Mouse (Mus musculus) limb, embryonic 10.5 days (tissue): ENCODE results near the gene Olfr699. TPM values are rescaled to one million over a fixed set of nuclear protein-coding genes. Genes with fewer than 3 reads are reported as not detected.
"Not testable (repeated sequence)": the region's sequence is repeated elsewhere in the genome, so short reads cannot be mapped to it uniquely, and the experiment has no call there.

Experiments used
- DNase-seq: peaks from one replicate; pipeline ENCODE4 v3.0.0-alpha.2; 2017; ENCODE audit warnings: low spot score
- H3K27ac ChIP-seq: fragments of 300-500 bp; sonication (generic); 2 replicates; pipeline ENCODE4 v1.5.1; 2016; ENCODE audit warnings: mild to moderate bottlenecking
- H3K27me3 ChIP-seq: fragments of 300-500 bp; sonication (generic); 2 replicates; pipeline ENCODE4 v1.6.1; 2016; ENCODE audit warnings: low read depth, mild to moderate bottlenecking; ENCODE audit not compliant: poor library complexity, severe bottlenecking
- H3K36me3 ChIP-seq: fragments of 300-500 bp; sonication (generic); 2 replicates; pipeline ENCODE4 v1.6.1; 2016; ENCODE audit warnings: mild to moderate bottlenecking, moderate library complexity
- H3K4me1 ChIP-seq: fragments of 300-500 bp; sonication (generic); 2 replicates; pipeline ENCODE4 v1.6.1; 2016
- H3K4me3 ChIP-seq: fragments of 300-500 bp; sonication (generic); 2 replicates; pipeline ENCODE4 v1.5.1; 2016; ENCODE audit warnings: mild to moderate bottlenecking, moderate library complexity
- H3K9me3 ChIP-seq: fragments of 300-500 bp; sonication (generic); replicated peaks from 2 replicates; pipeline ENCODE4 v1.6.1; 2016; ENCODE audit warnings: mild to moderate bottlenecking
- WGBS: fragments of 180-500 bp; shearing (Covaris S2); methylation state at CpG from one replicate; pipeline ENCODE4 v1.1.7; 2016; 5-methylcytosine and 5-hydroxymethylcytosine counted together
- polyA plus RNA-seq: library from polyadenylated mRNA; unstranded; fragments of >200 nt; fragmentation: Nextera tagmentation; extraction: Ambion mirVana; gene quantifications from 2 replicates; pipeline ENCODE4 v1.2.1, GENCODE M21; 2016

Olfr699 gene
- not detected in 2 replicates for polyA plus RNA-seq

GRCm38 (mm10) chr7:106793098-106793497, at the start of gene Olfr699:
Gene Olfr699, minus strand, starts transcription at chr7:106793198.
- Histone ChIP-seq H3K27ac (no peak within 1 kb of the TSS), H3K4me3 (no peak within 1 kb of the TSS), H3K36me3 (no peaks in the 10 kb centered on the region), H3K4me1 (no peaks in the 10 kb centered on the region), H3K27me3 (no peaks in the 10 kb centered on the region), H3K9me3 (no peaks in the 10 kb centered on the region)
- 93% methylated on average over 1 of the region's 1 CpGs for WGBS
- no peak for DNase-seq

- H3K4me3 ChIP-seq, result no peak within 1 kb of the TSS
- no peaks in the 10 kb centered on the region for H3K9me3 ChIP-seq
- no peak for DNase-seq
- H3K27me3 ChIP-seq, result no peaks in the 10 kb centered on the region
- no peaks in the 10 kb centered on the region for H3K36me3 ChIP-seq
- H3K4me1 ChIP-seq, result no peaks in the 10 kb centered on the region
- H3K27ac ChIP-seq, result no peak within 1 kb of the TSS
Observed at GRCm38 (mm10) chr7:106833793-106834192, 40.8 kb upstream of the Olfr699 start, which contains the start of gene Olfr702. Gene Olfr702, minus strand, starts transcription at chr7:106833893.

GRCm38 (mm10) chr7:106818414-106818813, 25.4 kb upstream of the Olfr699 start:
- Histone ChIP-seq H3K4me3 (no peak overlapping the region), H3K36me3 (no peaks in the 10 kb centered on the region), H3K9me3 (no peaks in the 10 kb centered on the region), H3K4me1 (no peaks in the 10 kb centered on the region), H3K27me3 (no peaks in the 10 kb centered on the region), H3K27ac (no peak overlapping the region)
- DNase-seq, result no peak

- Histone ChIP-seq H3K4me1 (no peaks in the 10 kb centered on the region), H3K27ac (no peak overlapping the region), H3K9me3 (no peaks in the 10 kb centered on the region), H3K27me3 (no peaks in the 10 kb centered on the region), H3K4me3 (no peak overlapping the region), H3K36me3 (no peaks in the 10 kb centered on the region)
- 64% methylated on average over 2 of the region's 2 CpGs for WGBS
- DNase-seq, result no peak
Observed at GRCm38 (mm10) chr7:106815775-106816174, 22.8 kb upstream of the Olfr699 start.

GRCm38 (mm10) chr7:106813829-106814228, 20.8 kb upstream of the Olfr699 start, which contains the start of gene Olfr701:
Gene Olfr701, plus strand, starts transcription at chr7:106814129.
- no peak for DNase-seq
- WGBS, result 79% methylated on average over 2 of the region's 2 CpGs
- no peaks in the 10 kb centered on the region for H3K9me3 ChIP-seq

GRCm38 (mm10) chr7:106808734-106809133, 15.7 kb upstream of the Olfr699 start, which contains the start of gene Olfr700:
Gene Olfr700, minus strand, starts transcription at chr7:106808834.
- Histone ChIP-seq H3K36me3 (no peaks in the 10 kb centered on the region), H3K27ac (no peak within 1 kb of the TSS), H3K27me3 (no peaks in the 10 kb centered on the region), H3K9me3 (no peaks in the 10 kb centered on the region), H3K4me3 (no peak within 1 kb of the TSS), H3K4me1 (no peaks in the 10 kb centered on the region)
- no peak for DNase-seq
- 82% methylated on average over 1 of the region's 1 CpGs for WGBS

More at GRCm38 (mm10) chr7:106813829-106814228, 20.8 kb upstream of the Olfr699 start, which contains the start of gene Olfr701:
- Histone ChIP-seq H3K36me3 (no peaks in the 10 kb centered on the region), H3K27me3 (no peaks in the 10 kb centered on the region), H3K4me1 (no peaks in the 10 kb centered on the region), H3K27ac (no peak within 1 kb of the TSS), H3K4me3 (no peak within 1 kb of the TSS)

GRCm38 (mm10) chr7:106788330-106788729, 4.7 kb downstream of the Olfr699 start:
- H3K4me3 ChIP-seq, result no peak overlapping the region
- DNase-seq, result no peak
- no peaks in the 10 kb centered on the region for H3K4me1 ChIP-seq
- H3K27ac ChIP-seq, result no peak overlapping the region
- H3K27me3 ChIP-seq, result no peaks in the 10 kb centered on the region
- H3K36me3 ChIP-seq, result no peaks in the 10 kb centered on the region
- H3K9me3 ChIP-seq, result no peaks in the 10 kb centered on the region

GRCm38 (mm10) chr7:106761008-106761407, 32.0 kb downstream of the Olfr699 start:
- not testable (repeated sequence) for H3K27ac ChIP-seq, H3K9me3 ChIP-seq, H3K27me3 ChIP-seq, H3K4me3 ChIP-seq, H3K36me3 ChIP-seq, DNase-seq, H3K4me1 ChIP-seq
- 94% methylated on average over 2 of the region's 2 CpGs for WGBS

- DNase-seq, result no peak
- Histone ChIP-seq H3K9me3 (no peaks in the 10 kb centered on the region), H3K36me3 (no peaks in the 10 kb centered on the region), H3K27me3 (no peaks in the 10 kb centered on the region), H3K27ac (no peak overlapping the region), H3K4me1 (no peaks in the 10 kb centered on the region), H3K4me3 (no peak overlapping the region)
- WGBS, result 96% methylated on average over 2 of the region's 2 CpGs
Observed at GRCm38 (mm10) chr7:106758800-106759199, 34.2 kb downstream of the Olfr699 start.

- H3K9me3 ChIP-seq, result no peaks in the 10 kb centered on the region
- no peaks in the 10 kb centered on the region for H3K36me3 ChIP-seq
- no peak for DNase-seq
- H3K27me3 ChIP-seq, result no peaks in the 10 kb centered on the region
- H3K4me3 ChIP-seq, result no peak within 1 kb of the TSS
- no peak within 1 kb of the TSS for H3K27ac ChIP-seq
- no peaks in the 10 kb centered on the region for H3K4me1 ChIP-seq
Observed at GRCm38 (mm10) chr7:106755297-106755696, 37.7 kb downstream of the Olfr699 start, which contains the start of gene Olfr698. Gene Olfr698, minus strand, starts transcription at chr7:106755397.

- Histone ChIP-seq H3K4me3 (no peak overlapping the region), H3K9me3 (no peaks in the 10 kb centered on the region), H3K27ac (no peak overlapping the region), H3K27me3 (no peaks in the 10 kb centered on the region), H3K36me3 (no peaks in the 10 kb centered on the region), H3K4me1 (no peaks in the 10 kb centered on the region)
- no peak for DNase-seq
- 93% methylated on average over 5 of the region's 5 CpGs for WGBS
Observed at GRCm38 (mm10) chr7:106745811-106746210, 47.2 kb downstream of the Olfr699 start.

GRCm38 (mm10) chr7:106742343-106742742, 50.7 kb downstream of the Olfr699 start, which contains the start of gene Olfr697:
Gene Olfr697, minus strand, starts transcription at chr7:106742443.
- Histone ChIP-seq H3K27me3 (no peaks in the 10 kb centered on the region), H3K9me3 (no peaks in the 10 kb centered on the region)
- 75% methylated on average over 1 of the region's 1 CpGs for WGBS

More at GRCm38 (mm10) chr7:106742343-106742742, 50.7 kb downstream of the Olfr699 start, which contains the start of gene Olfr697:
- no peaks in the 10 kb centered on the region for H3K4me1 ChIP-seq
- H3K36me3 ChIP-seq, result no peaks in the 10 kb centered on the region
- H3K27ac ChIP-seq, result no peak within 1 kb of the TSS
- DNase-seq, result no peak
- H3K4me3 ChIP-seq, result no peak within 1 kb of the TSS
